Comparison of ENCODE assay signal across 9 mouse cellular contexts in the genomic region with DNA sequence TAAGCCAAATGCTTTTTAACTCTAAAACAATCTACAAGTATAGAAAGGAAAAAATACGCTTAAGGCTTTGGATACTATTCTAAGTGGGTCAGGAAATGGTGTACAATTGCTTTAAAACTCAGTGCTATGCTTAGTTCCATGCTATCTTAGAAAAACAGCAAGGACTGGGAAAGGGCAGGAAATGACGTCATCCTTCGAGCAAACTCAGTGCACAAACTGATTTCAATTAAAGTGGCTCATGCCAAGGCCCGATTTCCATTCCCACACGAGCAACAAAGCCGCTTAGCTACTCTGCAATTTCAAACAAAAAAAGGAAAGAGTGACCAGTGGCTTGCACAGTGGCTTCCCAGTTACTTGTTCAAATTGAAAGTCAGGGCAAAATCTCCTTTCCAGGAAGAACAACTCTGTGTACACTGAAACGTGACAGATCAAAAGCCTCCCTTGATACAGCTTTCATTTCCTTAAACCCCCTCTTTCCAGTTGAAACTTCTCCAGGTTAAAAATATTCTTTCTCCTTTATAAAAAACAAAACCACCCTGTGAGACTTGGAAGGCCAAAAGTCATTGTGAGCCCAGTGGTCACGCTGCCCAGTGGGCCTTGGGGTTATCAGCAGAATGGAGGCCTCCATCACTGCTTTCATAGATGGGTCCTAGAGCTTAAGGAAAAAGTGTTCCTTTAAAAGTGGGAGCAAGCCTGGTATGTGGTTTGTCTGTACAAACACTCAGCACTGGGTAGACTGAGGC. TPM values are rescaled to one million over a fixed set of nuclear protein-coding genes. Genes with fewer than 3 reads are reported as not detected.
DNase-seq lines count a peak whose midpoint lies in the region; TF ChIP-seq lines count a peak whose summit lies in the region.
"Had no signal": no experiment of that assay in that cellular context is flagged by ENCODE, and none has a peak within 500 bp of the region (broad histone marks: within the 10 kb centered on the region; RNA-seq: fewer than 3 reads in every experiment).

No protein-coding gene starts in this region.

- H3K27ac ChIP-seq in cerebellum, adult 2 months (ENCODE audit: insufficient read depth, low read length), result no peak overlapping the region
- H3K27ac ChIP-seq: macrophage had no signal

- H3K4me3 ChIP-seq in cerebellum, adult 2 months (replicated peaks; ENCODE audit: insufficient read depth, low read depth, low read length), result no peak overlapping the region

- no peak for TF ChIP-seq CTCF in cerebellum, adult 2 months (IDR thresholded peaks at IDR 0.05; ENCODE audit: borderline replicate concordance, insufficient read depth, low read depth, low read length)

- no peak for TF ChIP-seq POLR2A in cerebellum, adult 2 months (IDR thresholded peaks at IDR 0.05; ENCODE audit: borderline replicate concordance, insufficient read depth, low read length)

- 73% methylated on average over 8 of the region's 8 CpGs for WGBS in cerebellum, adult 2 months

- no peaks in the 10 kb centered on the region for H3K27me3 ChIP-seq in cerebellum, adult 2 months (ENCODE audit: control insufficient read depth, insufficient read depth, low read length)

- H3K4me1 ChIP-seq in cerebellum, adult 2 months (ENCODE audit: control insufficient read depth, insufficient read depth, low read length), result peaks cover 2% of the 10 kb centered on the region; the same call in 1 of the 2 replicates

- intact Hi-C loops in heart, postnatal 14 days (cut with DNase I), result no loop called here

- DNase-seq in adrenal gland, postnatal 14 days, result peak; percentile 46
- no peak for DNase-seq in adrenal gland, postnatal 4 days (ENCODE audit: low spot score in 2 of 2)
- peak; percentile 8 for DNase-seq in ovary, adult 18-20 months (ENCODE audit: low spot score)
- DNase-seq in ovary, postnatal 36 days (ENCODE audit: low spot score), result no peak
- peak; percentile 62 to 70 for DNase-seq in heart, postnatal 14 days
- peak; percentile 53 for DNase-seq in lung, postnatal 14 days
- DNase-seq in spleen, postnatal 4 days (ENCODE audit: low spot score in 2 of 2), result no peak
- DNase-seq in cerebellum, adult 2 months, result no peak

RNA-seq across cellular contexts. Expression of gene Gm9913, which starts 34.2 kb away (rescaled TPM):
- total RNA-seq in adrenal gland, postnatal 14 days (2021), result 0.11 TPM in 1 of 2 replicates, not detected in the other
- total RNA-seq in adrenal gland, postnatal 4 days (2021), result under 1 TPM; 0.28 TPM
- under 1 TPM; 0.22 TPM for total RNA-seq in heart, postnatal 14 days (2021)
- polyA plus RNA-seq in cerebellum, adult 2 months (2012; rRNA removed), result 0.03 and 0.05 TPM in 2 replicates
- polyA plus RNA-seq: macrophage had no signal

RNA-seq across cellular contexts. Expression of gene Fbn1, which starts 37.1 kb away (rescaled TPM):
- 88.2 and 93.1 TPM in 2 replicates for total RNA-seq in adrenal gland, postnatal 14 days (2021)
- total RNA-seq in adrenal gland, postnatal 4 days (2021), result 100 to 1,000 TPM; 103 to 104 TPM
- 100 to 1,000 TPM; 163 TPM for total RNA-seq in heart, postnatal 14 days (2021)
- 1.1 and 1.2 TPM in 2 replicates for polyA plus RNA-seq in cerebellum, adult 2 months (2012; rRNA removed)

Comparison
In these comparisons a context has a peak if more than half of its experiments do, and no peak if none do; other contexts are left out.
1. DNase-seq: peak in adrenal gland, postnatal 14 days (single experiment), ovary, adult 18-20 months (single experiment), heart, postnatal 14 days (2 of 2) and lung, postnatal 14 days (single experiment); none in adrenal gland, postnatal 4 days (0 of 2), ovary, postnatal 36 days (single experiment), spleen, postnatal 4 days (0 of 2) and cerebellum, adult 2 months (0 of 2).